Mouse (Mus musculus) stomach, postnatal 0 days (tissue): Measurements from ENCODE around the gene Hsfy2. TPM values are rescaled to one million over a fixed set of nuclear protein-coding genes. Genes with fewer than 3 reads are reported as not detected.

Source experiments
- ATAC-seq: fragments of 200-750 bp; cut with Nextera tagmentation; 2 replicates; pipeline ENCODE4 v1.8.0; 2017; ENCODE audit not compliant: low FRiP score, low TSS enrichment
- DNase-seq: peaks from one replicate; pipeline ENCODE4 v3.0.0-alpha.2; 2016; ENCODE audit warnings: low spot score
- H3K27ac ChIP-seq: fragments of 300-500 bp; sonication (generic); replicated peaks from 2 replicates; pipeline ENCODE4 v1.5.1; 2014; ENCODE audit warnings: mild to moderate bottlenecking, control low read depth
- H3K27me3 ChIP-seq: fragments of 300-500 bp; sonication (generic); 2 replicates; pipeline ENCODE4 v1.6.1; 2014; ENCODE audit warnings: low read length; ENCODE audit not compliant: control insufficient read depth, insufficient read depth
- H3K36me3 ChIP-seq: fragments of 300-500 bp; sonication (generic); 2 replicates; pipeline ENCODE4 v1.6.1; 2014; ENCODE audit warnings: low read length, mixed read lengths; ENCODE audit not compliant: control insufficient read depth, insufficient read depth
- H3K4me1 ChIP-seq: fragments of 300-500 bp; sonication (generic); replicated peaks from 2 replicates; pipeline ENCODE4 v1.6.1; 2014; ENCODE audit warnings: antibody characterized with exemption; ENCODE audit not compliant: control insufficient read depth, insufficient read depth
- H3K4me2 ChIP-seq: fragments of 300-500 bp; sonication (generic); replicated peaks from 2 replicates; pipeline ENCODE4 v1.6.1; 2014; ENCODE audit warnings: low read depth, mild to moderate bottlenecking, control low read depth, moderate library complexity
- H3K4me3 ChIP-seq: fragments of 300-500 bp; sonication (generic); 2 replicates; pipeline ENCODE4 v1.5.1; 2014; ENCODE audit warnings: low read depth, low read length, control low read depth
- H3K9ac ChIP-seq: fragments of 300-500 bp; sonication (generic); 2 replicates; pipeline ENCODE4 v1.6.1; 2014; ENCODE audit warnings: mild to moderate bottlenecking, low read length, control low read depth, mixed read lengths
- H3K9me3 ChIP-seq: fragments of 300-500 bp; sonication (generic); 2 replicates; pipeline ENCODE4 v1.6.1; 2016; ENCODE audit warnings: low read length; ENCODE audit not compliant: control insufficient read depth
- CTCF ChIP-seq: IDR thresholded peaks from 2 replicates; pipeline ENCODE4 v1.5.1; 2016; ENCODE audit warnings: antibody characterized with exemption, low read depth, mild to moderate bottlenecking, moderate library complexity
- EP300 ChIP-seq: optimal IDR thresholded peaks from 2 replicates; pipeline ENCODE3; 2016; ENCODE audit warnings: antibody characterized with exemption
- WGBS: fragments of 180-500 bp; shearing (Covaris S2); extraction: QIAGEN DNeasy Blood & Tissue Kit; methylation state at CpG from one replicate; pipeline ENCODE4 v1.1.7; 2014; 5-methylcytosine and 5-hydroxymethylcytosine counted together
- polyA plus RNA-seq: library from polyadenylated mRNA; unstranded; fragments of >200 nt; fragmentation: Nextera tagmentation; extraction: Ambion mirVana; gene quantifications from 2 replicates; pipeline ENCODE4 v1.2.1, GENCODE M21; 2015

Gene Hsfy2
- not detected in 2 replicates for polyA plus RNA-seq

- no peaks in the 10 kb centered on the region for H3K4me1 ChIP-seq
- no peaks in the 10 kb centered on the region for H3K9me3 ChIP-seq
- TF ChIP-seq EP300 (no peak), CTCF (no peak)
- H3K4me2 ChIP-seq: no peak within 1 kb of the TSS
- no peak within 1 kb of the TSS for H3K9ac ChIP-seq
- DNase-seq (no peak), ATAC-seq (no peak)
- WGBS: 85% methylated on average over 2 of the region's 2 CpGs
- H3K27me3 ChIP-seq: no peaks in the 10 kb centered on the region
- H3K36me3 ChIP-seq: no peaks in the 10 kb centered on the region
- H3K4me3 ChIP-seq: no peak within 1 kb of the TSS
- no peak within 1 kb of the TSS for H3K27ac ChIP-seq
Observed at GRCm38 (mm10) chr1:56637335-56637734, at the start of gene Hsfy2. TSS of gene Hsfy2 (minus strand) at chr1:56637435.

GRCm38 (mm10) chr1:56685053-56685557 is 47.9 kb upstream of the Hsfy2 start:
- no peak overlapping the region for H3K27ac ChIP-seq
- H3K27me3 ChIP-seq: no peaks in the 10 kb centered on the region
- H3K9me3 ChIP-seq: no peaks in the 10 kb centered on the region
- no peak overlapping the region for H3K4me2 ChIP-seq
- no peak overlapping the region for H3K9ac ChIP-seq
- H3K36me3 ChIP-seq: no peaks in the 10 kb centered on the region
- TF ChIP-seq EP300 (no peak), CTCF (no peak)
- DNase-seq (no peak), ATAC-seq (no peak)
- no peak overlapping the region for H3K4me3 ChIP-seq
- H3K4me1 ChIP-seq: no peaks in the 10 kb centered on the region
- WGBS: 80% methylated on average over 1 of the region's 1 CpGs

GRCm38 (mm10) chr1:56684512-56684911 is 47.3 kb upstream of the Hsfy2 start:
- TF ChIP-seq CTCF (no peak), EP300 (no peak)
- no peak for ATAC-seq
- no peaks in the 10 kb centered on the region for H3K9me3 ChIP-seq
- no peak overlapping the region for H3K4me2 ChIP-seq
- no peak overlapping the region for H3K4me3 ChIP-seq
- H3K36me3 ChIP-seq: no peaks in the 10 kb centered on the region
- H3K27me3 ChIP-seq: no peaks in the 10 kb centered on the region
- no peaks in the 10 kb centered on the region for H3K4me1 ChIP-seq
- no peak overlapping the region for H3K9ac ChIP-seq
- H3K27ac ChIP-seq: no peak overlapping the region
- no peak for DNase-seq

GRCm38 (mm10) chr1:56681258-56681657 is 44.0 kb upstream of the Hsfy2 start:
- Histone ChIP-seq H3K27ac (no peak overlapping the region), H3K9me3 (no peaks in the 10 kb centered on the region), H3K9ac (no peak overlapping the region), H3K27me3 (no peaks in the 10 kb centered on the region), H3K4me2 (no peak overlapping the region), H3K36me3 (no peaks in the 10 kb centered on the region), H3K4me1 (no peaks in the 10 kb centered on the region), H3K4me3 (no peak overlapping the region)
- WGBS: 81% methylated on average over 2 of the region's 2 CpGs
- ATAC-seq: no peak
- TF ChIP-seq EP300 (no peak), CTCF (no peak)
- no peak for DNase-seq

- Histone ChIP-seq H3K4me2 (no peak overlapping the region), H3K27ac (no peak overlapping the region), H3K27me3 (no peaks in the 10 kb centered on the region), H3K4me3 (no peak overlapping the region), H3K36me3 (no peaks in the 10 kb centered on the region), H3K9me3 (no peaks in the 10 kb centered on the region), H3K9ac (no peak overlapping the region), H3K4me1 (no peaks in the 10 kb centered on the region)
- TF ChIP-seq EP300 (no peak), CTCF (no peak)
- no peak for ATAC-seq
- 48% methylated on average over 2 of the region's 2 CpGs for WGBS
- DNase-seq: no peak
Observed at GRCm38 (mm10) chr1:56675253-56675652, 38.0 kb upstream of the Hsfy2 start.

GRCm38 (mm10) chr1:56674601-56675000 is 37.4 kb upstream of the Hsfy2 start:
- WGBS: 86% methylated on average over 3 of the region's 3 CpGs
- ATAC-seq: no peak
- H3K36me3 ChIP-seq: no peaks in the 10 kb centered on the region

More at GRCm38 (mm10) chr1:56674601-56675000, 37.4 kb upstream of the Hsfy2 start:
- H3K27me3 ChIP-seq: no peaks in the 10 kb centered on the region
- H3K4me3 ChIP-seq: no peak overlapping the region
- no peak for DNase-seq
- H3K4me2 ChIP-seq: no peak overlapping the region
- TF ChIP-seq EP300 (no peak), CTCF (no peak)
- no peaks in the 10 kb centered on the region for H3K9me3 ChIP-seq
- H3K9ac ChIP-seq: no peak overlapping the region
- no peaks in the 10 kb centered on the region for H3K4me1 ChIP-seq
- no peak overlapping the region for H3K27ac ChIP-seq
